19 mouse cellular contexts compared by ENCODE assay signal in genomic region chr13:20250069-20250668, GRCm38 (mm10).
DNase-seq lines count a peak whose midpoint lies in the region; ATAC-seq and TF ChIP-seq lines count a peak whose summit lies in the region.
"Had no signal": no experiment of that assay in that cellular context is flagged by ENCODE, and none has a peak within 500 bp of the region (broad histone marks: within the 10 kb centered on the region; RNA-seq: fewer than 3 reads in every experiment).

No protein-coding gene starts in this region.

- no peak overlapping the region for H3K27ac ChIP-seq in forebrain, embryonic 15.5 days (replicated peaks)
- no peak overlapping the region for H3K27ac ChIP-seq in forebrain, embryonic 12.5 days
- H3K27ac ChIP-seq in lung, embryonic 14.5 days (ENCODE audit: low read depth), result peak overlapping the region; percentile 13; the same call in 1 of the 2 replicates
- H3K27ac ChIP-seq in spleen, adult 2 months (ENCODE audit: insufficient read depth, low read length), result peak overlapping the region; percentile 8; the same call in 1 of the 2 replicates
- no peak overlapping the region for H3K27ac ChIP-seq in forebrain, postnatal 0 days (ENCODE audit: low read depth, low read length)
- no peak overlapping the region for H3K27ac ChIP-seq in midbrain, embryonic 11.5 days (ENCODE audit: low read depth, low read length)
- H3K27ac ChIP-seq: embryonic facial prominence, embryonic 13.5 days; hindbrain, embryonic 10.5 days; hindbrain, embryonic 15.5 days had no signal

- no peak overlapping the region for H3K9ac ChIP-seq in forebrain, embryonic 15.5 days (replicated peaks)
- H3K9ac ChIP-seq in forebrain, embryonic 12.5 days, result no peak overlapping the region
- no peak overlapping the region for H3K9ac ChIP-seq in lung, embryonic 14.5 days
- no peak overlapping the region for H3K9ac ChIP-seq in forebrain, postnatal 0 days
- no peak overlapping the region for H3K9ac ChIP-seq in midbrain, embryonic 11.5 days (ENCODE audit: low read length)
- H3K9ac ChIP-seq: embryonic facial prominence, embryonic 13.5 days; heart, embryonic 12.5 days; hindbrain, embryonic 15.5 days had no signal

- ATAC-seq in forebrain, embryonic 15.5 days (replicated peaks), result peak; percentile 71
- ATAC-seq in forebrain, embryonic 12.5 days (ENCODE audit: low FRiP score), result no peak
- ATAC-seq in lung, embryonic 14.5 days (ENCODE audit: insufficient read depth), result no peak; the same call in 1 of the 2 replicates
- peak; percentile 68 for ATAC-seq in forebrain, postnatal 0 days
- ATAC-seq in midbrain, embryonic 11.5 days (ENCODE audit: low FRiP score), result no peak
- ATAC-seq: inflammation-experienced regulatory T-cells, adult 6 months had no signal

- no peaks in the 10 kb centered on the region for H3K4me1 ChIP-seq in forebrain, embryonic 15.5 days
- no peaks in the 10 kb centered on the region; the same call in 1 of the 2 replicates for H3K4me1 ChIP-seq in forebrain, embryonic 12.5 days
- H3K4me1 ChIP-seq in lung, embryonic 14.5 days (ENCODE audit: insufficient read depth), result 0 out of 2 replicates have a peak, but pooled peaks cover 4% of the 10 kb centered on the region
- peaks cover 3% of the 10 kb centered on the region; the same call in 1 of the 2 replicates for H3K4me1 ChIP-seq in spleen, adult 2 months (ENCODE audit: control insufficient read depth, insufficient read depth, insufficient read length)
- no peaks in the 10 kb centered on the region for H3K4me1 ChIP-seq in forebrain, postnatal 0 days (ENCODE audit: insufficient read depth)
- no peaks in the 10 kb centered on the region for H3K4me1 ChIP-seq in midbrain, embryonic 11.5 days (ENCODE audit: control insufficient read depth, insufficient read depth, low read length)
- H3K4me1 ChIP-seq: heart, embryonic 12.5 days; hindbrain, embryonic 10.5 days; hindbrain, embryonic 15.5 days had no signal

- no peak for DNase-seq in lung, embryonic 14.5 days
- DNase-seq in lung, postnatal 4 days, result no peak
- no peak for DNase-seq in spleen, adult 2 months (ENCODE audit: low read depth in 1 of 2, low spot score in 2 of 2)
- DNase-seq in spleen, adult 18-20 months, result no peak
- DNase-seq in forebrain, postnatal 0 days, result no peak
- DNase-seq in midbrain, embryonic 11.5 days (ENCODE audit: low spot score, missing footprints), result no peak
- DNase-seq: adrenal gland, adult 8-10 months; adrenal gland, postnatal 36 days; cerebellum, adult 11 months; cerebellum, adult 9-11 months; cerebellum, postnatal 36 days; gastrocnemius, postnatal 10 days had no signal

- no peak overlapping the region for H3K4me2 ChIP-seq in forebrain, embryonic 15.5 days (replicated peaks)
- no peak overlapping the region for H3K4me2 ChIP-seq in forebrain, embryonic 12.5 days
- no peak overlapping the region for H3K4me2 ChIP-seq in lung, embryonic 14.5 days
- no peak overlapping the region for H3K4me2 ChIP-seq in forebrain, postnatal 0 days (ENCODE audit: low read depth)
- no peak overlapping the region for H3K4me2 ChIP-seq in midbrain, embryonic 11.5 days
- H3K4me2 ChIP-seq: embryonic facial prominence, embryonic 13.5 days; heart, embryonic 12.5 days; hindbrain, embryonic 15.5 days had no signal

- H3K27me3 ChIP-seq in forebrain, embryonic 15.5 days, result no peaks in the 10 kb centered on the region
- no peaks in the 10 kb centered on the region for H3K27me3 ChIP-seq in forebrain, embryonic 12.5 days
- H3K27me3 ChIP-seq in lung, embryonic 14.5 days (ENCODE audit: insufficient read depth, low read length), result no peaks in the 10 kb centered on the region
- no peaks in the 10 kb centered on the region for H3K27me3 ChIP-seq in spleen, adult 2 months (ENCODE audit: control insufficient read depth, insufficient read depth, low read length)
- H3K27me3 ChIP-seq in forebrain, postnatal 0 days (ENCODE audit: insufficient read depth, low read length), result no peaks in the 10 kb centered on the region
- H3K27me3 ChIP-seq in midbrain, embryonic 11.5 days (ENCODE audit: control insufficient read depth, insufficient read depth, low read length), result no peaks in the 10 kb centered on the region
- H3K27me3 ChIP-seq: embryonic facial prominence, embryonic 13.5 days; heart, embryonic 12.5 days; hindbrain, embryonic 15.5 days had no signal

- no peaks in the 10 kb centered on the region for H3K9me3 ChIP-seq in forebrain, embryonic 15.5 days
- H3K9me3 ChIP-seq in forebrain, embryonic 12.5 days, result no peaks in the 10 kb centered on the region
- no peaks in the 10 kb centered on the region for H3K9me3 ChIP-seq in lung, embryonic 14.5 days (ENCODE audit: low read depth, low read length)
- H3K9me3 ChIP-seq in forebrain, postnatal 0 days (ENCODE audit: low read length), result no peaks in the 10 kb centered on the region
- H3K9me3 ChIP-seq in midbrain, embryonic 11.5 days (ENCODE audit: control insufficient read depth, low read length), result no peaks in the 10 kb centered on the region
- H3K9me3 ChIP-seq: embryonic facial prominence, embryonic 13.5 days; heart, embryonic 12.5 days; hindbrain, embryonic 10.5 days; hindbrain, embryonic 15.5 days had no signal

- no peak for TF ChIP-seq POLR2A in spleen, adult 2 months (IDR thresholded peaks at IDR 0.05; ENCODE audit: low read depth, low read length)

- H3K36me3 ChIP-seq in forebrain, embryonic 15.5 days, result no peaks in the 10 kb centered on the region
- no peaks in the 10 kb centered on the region for H3K36me3 ChIP-seq in forebrain, embryonic 12.5 days (replicated peaks)
- 0 out of 2 replicates have a peak, but pooled peaks cover 4% of the 10 kb centered on the region for H3K36me3 ChIP-seq in lung, embryonic 14.5 days (ENCODE audit: insufficient read depth)
- peaks cover 9% of the 10 kb centered on the region for H3K36me3 ChIP-seq in spleen, adult 2 months (ENCODE audit: control insufficient read depth, insufficient read depth, low read length)
- H3K36me3 ChIP-seq in forebrain, postnatal 0 days (ENCODE audit: insufficient read depth), result no peaks in the 10 kb centered on the region
- H3K36me3 ChIP-seq in midbrain, embryonic 11.5 days (ENCODE audit: control insufficient read depth, insufficient read depth, low read length), result no peaks in the 10 kb centered on the region
- H3K36me3 ChIP-seq: embryonic facial prominence, embryonic 13.5 days; heart, embryonic 12.5 days; hindbrain, embryonic 10.5 days; hindbrain, embryonic 15.5 days had no signal

- H3K4me3 ChIP-seq in forebrain, embryonic 15.5 days, result no peak overlapping the region
- no peak overlapping the region for H3K4me3 ChIP-seq in forebrain, embryonic 12.5 days (replicated peaks)
- no peak overlapping the region for H3K4me3 ChIP-seq in lung, embryonic 14.5 days (ENCODE audit: low read depth, low read length)
- no peak overlapping the region for H3K4me3 ChIP-seq in spleen, adult 2 months (ENCODE audit: extremely low read depth, insufficient read depth, insufficient read length)
- H3K4me3 ChIP-seq in forebrain, postnatal 0 days (ENCODE audit: low read depth, low read length), result no peak overlapping the region
- no peak overlapping the region for H3K4me3 ChIP-seq in midbrain, embryonic 11.5 days (ENCODE audit: low read depth, low read length)
- H3K4me3 ChIP-seq: embryonic facial prominence, embryonic 13.5 days; heart, embryonic 12.5 days; hindbrain, embryonic 10.5 days; hindbrain, embryonic 15.5 days had no signal

- TF ChIP-seq CTCF in lung, embryonic 14.5 days (IDR thresholded peaks at IDR 0.05; ENCODE audit: low read depth), result no peak
- no peak for TF ChIP-seq CTCF in spleen, adult 2 months (IDR thresholded peaks at IDR 0.05; ENCODE audit: extremely low read depth, insufficient read depth, insufficient read length, insufficient replicate concordance)
- no peak for TF ChIP-seq CTCF in forebrain, postnatal 0 days (IDR thresholded peaks at IDR 0.05; ENCODE audit: low read depth)

Comparison
In these comparisons a context has a peak if more than half of its experiments do, and no peak if none do; other contexts are left out.
1. ATAC-seq: peak in forebrain, embryonic 15.5 days (single experiment) and forebrain, postnatal 0 days (single experiment); none in forebrain, embryonic 12.5 days (single experiment), lung, embryonic 14.5 days (single experiment) and midbrain, embryonic 11.5 days (single experiment).
2. H3K27ac ChIP-seq: peak in lung, embryonic 14.5 days (single experiment) and spleen, adult 2 months (single experiment); none in forebrain, embryonic 15.5 days (single experiment), forebrain, embryonic 12.5 days (single experiment), forebrain, postnatal 0 days (single experiment) and midbrain, embryonic 11.5 days (single experiment).